Mouse (Mus musculus): ENCODE data around the gene Hrnr. TPM values are rescaled to one million over a fixed set of nuclear protein-coding genes. Genes with fewer than 3 reads are reported as not detected.

Gene Hrnr
- under 1 TPM; 0.05 to 0.21 TPM for total RNA-seq (2021)
- long read RNA-seq, experiment 1, partial matches to known transcripts = 0 of 1 reads
- long read RNA-seq, experiment 1, other reads (novel, unspliced or antisense) = 1 of 1 reads
- long read RNA-seq, experiment 2 = 0 reads

- no peak for DNase-seq (ENCODE audit: low spot score in 2 of 2)
Measured at GRCm38 (mm10) chr3:93319449-93319848, at the start of gene Hrnr. Gene Hrnr, plus strand, starts transcription at chr3:93319749.

GRCm38 (mm10) chr3:93273223-93273622 is 46.3 kb upstream of the Hrnr start, which contains the start of gene Flg:
Gene Flg, plus strand, starts transcription at chr3:93273523.
- DNase-seq (ENCODE audit: low spot score in 2 of 2) = no peak

- no peak for DNase-seq (ENCODE audit: low spot score in 2 of 2)
Measured at GRCm38 (mm10) chr3:93297542-93297941, 22.0 kb upstream of the Hrnr start.

- DNase-seq (ENCODE audit: low spot score in 2 of 2) = no peak
Measured at GRCm38 (mm10) chr3:93299832-93300231, 19.7 kb upstream of the Hrnr start.

- DNase-seq (ENCODE audit: low spot score in 2 of 2) = no peak
Measured at GRCm38 (mm10) chr3:93301896-93302295, 17.7 kb upstream of the Hrnr start.

- DNase-seq (ENCODE audit: low spot score in 2 of 2) = no peak
Measured at GRCm38 (mm10) chr3:93306142-93306541, 13.4 kb upstream of the Hrnr start.

GRCm38 (mm10) chr3:93311371-93311770 is 8.2 kb upstream of the Hrnr start:
- no peak for DNase-seq (ENCODE audit: low spot score in 2 of 2)

- DNase-seq (ENCODE audit: low spot score in 2 of 2) = no peak
Measured at GRCm38 (mm10) chr3:93314388-93314787, 5.2 kb upstream of the Hrnr start.

GRCm38 (mm10) chr3:93337749-93338148 is 18.2 kb downstream of the Hrnr start:
- DNase-seq (ENCODE audit: low spot score in 2 of 2) = no peak

GRCm38 (mm10) chr3:93340021-93340420 is 20.5 kb downstream of the Hrnr start:
- no peak for DNase-seq (ENCODE audit: low spot score in 2 of 2)

GRCm38 (mm10) chr3:93346896-93347295 is 27.3 kb downstream of the Hrnr start:
- DNase-seq (ENCODE audit: low spot score in 2 of 2) = no peak

GRCm38 (mm10) chr3:93360045-93360444 is 40.5 kb downstream of the Hrnr start:
- peak; percentile 33 to 57 for DNase-seq (ENCODE audit: low spot score in 2 of 2)

GRCm38 (mm10) chr3:93361933-93362574 is 42.5 kb downstream of the Hrnr start:
- no peak for DNase-seq (ENCODE audit: low spot score in 2 of 2)

- DNase-seq (ENCODE audit: low spot score in 2 of 2) = no peak
Measured at GRCm38 (mm10) chr3:93366966-93367575, 47.5 kb downstream of the Hrnr start.

- no peak for DNase-seq (ENCODE audit: low spot score in 2 of 2)
Measured at GRCm38 (mm10) chr3:93368171-93368570, 48.6 kb downstream of the Hrnr start.

GRCm38 (mm10) chr3:93373416-93373815 is 53.9 kb downstream of the Hrnr start:
- no peak for DNase-seq (ENCODE audit: low spot score in 2 of 2)

- DNase-seq (ENCODE audit: low spot score in 2 of 2) = no peak
Measured at GRCm38 (mm10) chr3:93375196-93375595, 55.6 kb downstream of the Hrnr start.

GRCm38 (mm10) chr3:93375601-93376000 is 56.1 kb downstream of the Hrnr start:
- no peak for DNase-seq (ENCODE audit: low spot score in 2 of 2)

- DNase-seq (ENCODE audit: low spot score in 2 of 2) = no peak
Measured at GRCm38 (mm10) chr3:93378146-93378545, 58.6 kb downstream of the Hrnr start.
